Mouse (Mus musculus): ENCODE results near the gene Srgap2.

The Srgap2 gene

GRCm38 (mm10) chr1:131526371-131527270 is 531 bp downstream of the Srgap2 start:
- DNase-seq (ENCODE audit: extremely low read depth, insufficient read length, low spot score), result no peak

- DNase-seq (ENCODE audit: extremely low read depth, insufficient read length, low spot score), result peak; percentile 68
These were observed 1.4 kb downstream of the Srgap2 start for GRCm38 (mm10) chr1:131525586-131526271.

- peak; percentile 65 for DNase-seq (ENCODE audit: extremely low read depth, insufficient read length, low spot score)
These were observed 2.0 kb downstream of the Srgap2 start for GRCm38 (mm10) chr1:131525101-131525585.

DNA sequence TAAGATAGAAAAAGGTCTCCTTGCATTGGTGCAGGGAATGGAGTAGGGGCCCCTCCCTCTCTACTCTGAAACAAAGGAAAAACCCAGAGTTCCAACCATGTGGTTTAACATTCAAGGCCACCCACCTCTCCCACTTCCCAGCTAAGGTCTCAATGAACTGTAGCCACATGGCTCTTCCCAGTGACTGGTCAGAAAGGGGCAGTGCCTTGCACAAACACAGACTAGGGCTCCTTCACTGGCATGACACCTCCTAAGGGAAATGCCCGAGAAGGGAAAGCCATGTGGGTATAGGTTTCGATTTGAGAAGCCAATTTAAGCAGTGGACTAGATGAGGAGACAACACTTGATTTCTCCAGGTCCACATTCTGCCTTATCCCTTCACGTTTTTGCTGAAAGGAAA is 3.4 kb downstream of the Srgap2 start:
- no peak for DNase-seq (ENCODE audit: extremely low read depth, insufficient read length, low spot score)

- DNase-seq (ENCODE audit: extremely low read depth, insufficient read length, low spot score), result no peak
These were observed 10.6 kb downstream of the Srgap2 start for GRCm38 (mm10) chr1:131516588-131516987.

GRCm38 (mm10) chr1:131514197-131514596 is 13.0 kb downstream of the Srgap2 start:
- no peak for DNase-seq (ENCODE audit: extremely low read depth, insufficient read length, low spot score)

GRCm38 (mm10) chr1:131513136-131513535 is 14.0 kb downstream of the Srgap2 start:
- no peak for DNase-seq (ENCODE audit: extremely low read depth, insufficient read length, low spot score)

DNA sequence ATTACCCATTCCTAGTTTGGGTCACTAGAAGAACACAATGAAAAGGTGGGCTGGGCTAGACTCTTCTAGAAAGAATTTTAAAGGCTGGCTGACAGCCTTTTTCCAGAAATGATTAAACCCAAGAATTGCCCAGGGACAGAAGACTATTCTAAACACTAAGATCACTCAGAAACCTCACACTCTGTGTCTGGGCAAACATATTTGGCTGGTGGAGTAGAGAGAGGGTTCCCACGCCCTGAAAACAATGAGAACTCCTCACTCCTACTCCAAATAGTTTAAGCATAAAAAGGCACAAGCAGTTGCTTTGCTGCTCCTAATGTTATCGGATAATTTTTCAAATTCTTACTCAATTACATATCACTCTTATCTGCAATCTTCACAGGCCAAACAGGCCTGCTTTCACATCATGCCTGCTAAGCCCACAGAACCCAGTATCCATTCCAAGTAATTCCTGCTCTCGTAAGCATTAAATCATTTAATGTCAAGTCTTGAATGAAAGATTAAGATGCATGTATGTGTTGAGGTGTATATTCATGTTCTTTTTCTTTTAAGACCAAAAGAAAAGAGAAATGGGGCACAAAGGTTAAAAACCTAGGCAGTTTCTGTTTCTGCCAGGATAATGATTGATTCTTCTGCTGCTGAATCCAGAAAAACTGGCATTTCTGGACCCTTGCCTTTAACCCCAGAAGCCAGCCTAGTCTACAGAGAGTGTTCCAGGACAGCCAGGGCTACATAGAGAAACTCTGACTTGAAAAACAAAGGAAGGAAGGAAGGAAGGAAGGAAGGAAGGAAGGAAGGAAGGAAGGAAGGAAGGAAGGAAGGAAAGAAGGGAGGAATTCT is 15.3 kb downstream of the Srgap2 start:
- no peak for DNase-seq (ENCODE audit: extremely low read depth, insufficient read length, low spot score)

- no peak for DNase-seq (ENCODE audit: extremely low read depth, insufficient read length, low spot score)
These were observed 16.0 kb downstream of the Srgap2 start for GRCm38 (mm10) chr1:131511131-131511530.

DNA sequence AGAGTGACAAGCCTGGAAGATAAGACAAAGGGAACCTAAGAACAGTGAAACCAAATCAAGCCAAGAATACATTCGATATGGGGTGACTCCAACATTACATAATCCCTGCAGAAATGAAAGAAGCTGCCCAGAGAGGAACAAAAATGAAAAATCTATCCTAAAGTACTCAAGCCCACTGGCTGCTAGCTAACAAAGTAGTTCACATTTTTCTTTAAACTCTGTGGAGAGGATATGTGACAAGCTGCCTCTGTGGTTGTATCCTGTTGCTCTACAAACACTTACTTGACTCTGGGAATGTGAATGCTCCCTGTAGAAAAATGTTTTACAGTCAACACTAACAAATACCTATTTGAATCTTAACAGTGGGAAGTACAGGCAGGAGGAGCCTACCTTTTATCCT is 25.5 kb downstream of the Srgap2 start:
- DNase-seq (ENCODE audit: extremely low read depth, insufficient read length, low spot score), result no peak

- no peak for DNase-seq (ENCODE audit: extremely low read depth, insufficient read length, low spot score)
These were observed 28.9 kb downstream of the Srgap2 start for GRCm38 (mm10) chr1:131498231-131498630.

- no peak for DNase-seq (ENCODE audit: extremely low read depth, insufficient read length, low spot score)
These were observed 32.9 kb downstream of the Srgap2 start for GRCm38 (mm10) chr1:131493966-131494898.

DNA sequence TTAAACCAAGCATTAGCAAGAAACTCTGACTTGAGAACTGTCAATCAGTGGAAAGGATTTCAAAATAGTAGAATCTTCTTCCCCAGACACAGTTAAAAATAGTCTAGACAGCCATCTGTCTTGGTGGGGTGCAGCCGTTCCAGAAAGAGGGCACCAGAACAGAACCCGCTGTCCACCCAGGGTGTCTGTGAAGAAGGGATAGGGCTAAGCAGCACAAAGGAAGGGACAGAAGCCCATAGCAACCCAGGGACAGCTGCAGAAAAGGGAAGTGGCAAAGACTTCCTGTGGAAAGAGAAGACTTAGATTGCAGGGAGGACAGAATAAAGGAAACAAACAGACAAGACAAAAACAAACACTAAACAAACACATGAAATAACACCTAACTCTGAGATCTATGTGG is 34.8 kb downstream of the Srgap2 start:
- no peak for DNase-seq (ENCODE audit: extremely low read depth, insufficient read length, low spot score)

- no peak for DNase-seq (ENCODE audit: extremely low read depth, insufficient read length, low spot score)
These were observed 35.6 kb downstream of the Srgap2 start for GRCm38 (mm10) chr1:131491579-131491978.

- DNase-seq (ENCODE audit: extremely low read depth, insufficient read length, low spot score), result peak; percentile 24
These were observed 37.8 kb downstream of the Srgap2 start for GRCm38 (mm10) chr1:131489312-131489711.

DNA sequence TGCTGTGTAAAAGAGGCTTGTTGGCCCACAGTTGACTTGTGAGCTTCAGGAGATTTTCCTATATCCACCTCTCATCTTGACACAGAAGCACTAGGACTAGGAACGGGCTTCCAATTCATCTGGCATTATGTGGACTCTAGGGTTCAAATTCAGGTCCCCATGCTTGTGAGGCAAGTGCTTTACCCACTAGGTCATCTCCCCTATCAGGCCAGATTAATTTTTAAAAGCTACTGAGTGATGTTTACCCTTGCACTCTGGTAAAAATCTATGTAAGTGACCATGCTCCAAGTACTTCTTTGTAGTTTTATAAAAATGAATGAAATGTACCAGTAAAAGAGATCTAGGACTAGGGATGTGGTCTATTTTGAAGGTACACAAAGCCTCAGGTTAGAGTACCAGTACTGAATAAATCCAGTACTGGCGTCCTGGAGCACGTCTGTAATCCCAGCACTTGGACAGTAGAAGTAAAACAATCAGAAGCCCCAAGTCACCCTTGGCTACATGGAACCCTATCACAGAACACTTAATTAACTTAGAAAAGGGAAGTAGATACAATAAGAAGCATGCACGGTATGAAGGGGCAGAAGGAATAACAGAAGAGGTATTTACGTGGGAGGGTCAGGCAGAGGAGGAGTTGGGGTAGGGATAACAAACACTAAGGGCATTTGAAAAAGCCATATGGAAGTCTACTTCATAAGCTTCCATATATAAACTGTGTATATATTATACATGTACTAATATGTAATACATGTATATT is 40.9 kb downstream of the Srgap2 start:
- no peak for DNase-seq (ENCODE audit: extremely low read depth, insufficient read length, low spot score)

DNA sequence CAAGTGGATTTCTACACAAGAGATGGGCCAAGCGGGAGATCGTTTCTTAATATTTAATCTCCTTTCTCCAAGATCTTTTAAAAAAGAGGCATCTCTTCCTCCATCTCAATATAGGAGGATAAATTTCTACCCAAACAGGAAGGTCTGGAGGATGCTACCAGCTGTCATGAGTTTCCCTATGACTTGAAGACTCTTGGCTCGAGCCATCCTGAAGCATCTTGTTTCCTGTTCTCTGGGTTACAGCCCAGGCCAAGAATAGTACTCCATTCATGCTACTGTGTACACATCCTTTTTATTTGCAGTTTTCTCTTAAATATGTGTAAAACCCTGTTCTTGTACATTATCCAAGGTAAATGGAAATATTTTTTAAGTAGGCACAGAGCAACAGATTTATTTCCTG is 44.9 kb downstream of the Srgap2 start:
- DNase-seq (ENCODE audit: extremely low read depth, insufficient read length, low spot score), result no peak

GRCm38 (mm10) chr1:131481391-131481790 is 45.8 kb downstream of the Srgap2 start:
- no peak for DNase-seq (ENCODE audit: extremely low read depth, insufficient read length, low spot score)

- no peak for DNase-seq (ENCODE audit: extremely low read depth, insufficient read length, low spot score)
These were observed 48.3 kb downstream of the Srgap2 start for GRCm38 (mm10) chr1:131478770-131479305.

Measured in 3134 (cell line).